Mouse (Mus musculus): ENCODE results near the gene Lrrc26.

Lrrc26 gene

GRCm38 (mm10) chr2:25265897-25266656 is 23.6 kb upstream of the Lrrc26 start:
- DNase-seq (ENCODE audit: low spot score in 2 of 2) = no peak

GRCm38 (mm10) chr2:25266720-25267119 is 23.0 kb upstream of the Lrrc26 start:
- no peak for DNase-seq (ENCODE audit: low spot score in 2 of 2)

GRCm38 (mm10) chr2:25267241-25267640 is 22.5 kb upstream of the Lrrc26 start:
- DNase-seq (ENCODE audit: low spot score in 2 of 2) = no peak

- no peak for DNase-seq (ENCODE audit: low spot score in 2 of 2)
Observed at GRCm38 (mm10) chr2:25267746-25268309, 21.9 kb upstream of the Lrrc26 start.

- DNase-seq (ENCODE audit: low spot score in 2 of 2) = peak; percentile 94 to 97
Observed at GRCm38 (mm10) chr2:25271827-25272511, 17.7 kb upstream of the Lrrc26 start, which contains the start of the genes Ssna1 and Anapc2. Ssna1 (minus strand) TSS chr2:25272438. Anapc2 (plus strand) TSS chr2:25272478.

- DNase-seq (ENCODE audit: low spot score in 2 of 2) = no peak
Observed at GRCm38 (mm10) chr2:25272515-25272914, 17.2 kb upstream of the Lrrc26 start.

- no peak for DNase-seq (ENCODE audit: low spot score in 2 of 2)
Observed at GRCm38 (mm10) chr2:25273010-25273409, 16.7 kb upstream of the Lrrc26 start.

- peak; percentile 54 to 78 for DNase-seq (ENCODE audit: low spot score in 2 of 2)
Observed at GRCm38 (mm10) chr2:25278928-25279882, 10.5 kb upstream of the Lrrc26 start.

GRCm38 (mm10) chr2:25285551-25285950 is 4.2 kb upstream of the Lrrc26 start:
- no peak for DNase-seq (ENCODE audit: low spot score in 2 of 2)

- no peak for DNase-seq (ENCODE audit: low spot score in 2 of 2)
Observed at GRCm38 (mm10) chr2:25286314-25286713, 3.4 kb upstream of the Lrrc26 start.

GRCm38 (mm10) chr2:25286837-25287636 is 2.7 kb upstream of the Lrrc26 start:
- DNase-seq (ENCODE audit: low spot score in 2 of 2) = no peak

GRCm38 (mm10) chr2:25287927-25288649 is 1.6 kb upstream of the Lrrc26 start, which contains the start of gene Tmem210:
Tmem210 (plus strand) TSS chr2:25288145.
- DNase-seq (ENCODE audit: low spot score in 2 of 2) = no peak

GRCm38 (mm10) chr2:25288734-25289345 is 875 bp upstream of the Lrrc26 start:
- DNase-seq (ENCODE audit: low spot score in 2 of 2) = no peak

- no peak for DNase-seq (ENCODE audit: low spot score in 2 of 2)
Observed at GRCm38 (mm10) chr2:25290101-25290815, 543 bp downstream of the Lrrc26 start.

- DNase-seq (ENCODE audit: low spot score in 2 of 2) = no peak
Observed at GRCm38 (mm10) chr2:25290816-25291130, 1.1 kb downstream of the Lrrc26 start.

GRCm38 (mm10) chr2:25291184-25292053 is 1.7 kb downstream of the Lrrc26 start:
- DNase-seq (ENCODE audit: low spot score in 2 of 2) = no peak

GRCm38 (mm10) chr2:25292054-25292544 is 2.4 kb downstream of the Lrrc26 start:
- DNase-seq (ENCODE audit: low spot score in 2 of 2) = no peak

GRCm38 (mm10) chr2:25292856-25293255 is 3.1 kb downstream of the Lrrc26 start:
- peak; percentile 19 to 79 for DNase-seq (ENCODE audit: low spot score in 2 of 2)

Data from thymus, postnatal 10 days (tissue).